Mouse (Mus musculus) forebrain, embryonic 11.5 days (tissue): ENCODE measurements around the gene Mxd4. TPM values are rescaled to one million over a fixed set of nuclear protein-coding genes. Genes with fewer than 3 reads are reported as not detected.
A peak's percentile ranks its signal among the peaks of the same experiment; 100 is the strongest.

Experiments
- ATAC-seq: fragments of 200-750 bp; cut with Nextera tagmentation; replicated peaks from 2 replicates; pipeline ENCODE4 v1.8.0; 2017; ENCODE audit warnings: moderate TSS enrichment; ENCODE audit not compliant: low FRiP score
- DNase-seq: peaks from one replicate; pipeline ENCODE4 v3.0.0-alpha.2; 2017; ENCODE audit warnings: low spot score
- H3K27ac ChIP-seq: fragments of 300-500 bp; sonication (generic); 2 replicates; pipeline ENCODE4 v1.5.1; 2014; ENCODE audit warnings: low read depth, low read length
- H3K27me3 ChIP-seq: fragments of 300-500 bp; sonication (generic); 2 replicates; pipeline ENCODE4 v1.6.1; 2014; ENCODE audit warnings: mild to moderate bottlenecking, low read length, mixed read lengths; ENCODE audit not compliant: control insufficient read depth, insufficient read depth
- H3K36me3 ChIP-seq: fragments of 300-500 bp; sonication (generic); 2 replicates; pipeline ENCODE4 v1.6.1; 2014; ENCODE audit warnings: mild to moderate bottlenecking, low read length, moderate library complexity, mixed read lengths; ENCODE audit not compliant: control insufficient read depth, insufficient read depth
- H3K4me1 ChIP-seq: fragments of 300-500 bp; sonication (generic); replicated peaks from 2 replicates; pipeline ENCODE4 v1.6.1; 2014; ENCODE audit warnings: low read length, mixed read lengths; ENCODE audit not compliant: control insufficient read depth, insufficient read depth
- H3K4me2 ChIP-seq: fragments of 300-500 bp; sonication (generic); 2 replicates; pipeline ENCODE4 v1.6.1; 2014; ENCODE audit warnings: low read depth, mild to moderate bottlenecking, low read length, moderate library complexity, mixed read lengths; ENCODE audit not compliant: severe bottlenecking
- H3K4me3 ChIP-seq: fragments of 300-500 bp; sonication (generic); 2 replicates; pipeline ENCODE4 v1.5.1; 2014; ENCODE audit warnings: low read depth, low read length
- H3K9ac ChIP-seq: fragments of 300-500 bp; sonication (generic); 2 replicates; pipeline ENCODE4 v1.6.1; 2014; ENCODE audit warnings: low read length
- H3K9me3 ChIP-seq: fragments of 300-500 bp; sonication (generic); 2 replicates; pipeline ENCODE4 v1.6.1; 2016; ENCODE audit warnings: low read length, mixed read lengths; ENCODE audit not compliant: control insufficient read depth
- WGBS: fragments of 180-500 bp; shearing (Covaris S2); extraction: QIAGEN DNeasy Blood & Tissue Kit; methylation state at CpG from one replicate; pipeline ENCODE4 v1.1.7; 2014; 5-methylcytosine and 5-hydroxymethylcytosine counted together
- polyA plus RNA-seq: library from polyadenylated mRNA; unstranded; fragments of >200 nt; fragmentation: Nextera tagmentation; extraction: Ambion mirVana; gene quantifications from 2 replicates; pipeline ENCODE4 v1.2.1, GENCODE M21; 2014

Gene Mxd4
- polyA plus RNA-seq, 1 experiment from 2014 or later = 20.1 TPM

GRCm38 (mm10) chr5:34194426-34194825 is 6.9 kb upstream of the Mxd4 start:
- Histone ChIP-seq H3K4me3 (no peak overlapping the region), H3K9ac (no peak overlapping the region), H3K27me3 (no peaks in the 10 kb centered on the region), H3K36me3 (no peaks in the 10 kb centered on the region), H3K4me1 (no peaks in the 10 kb centered on the region), H3K9me3 (no peaks in the 10 kb centered on the region), H3K27ac (no peak overlapping the region), H3K4me2 (no peak overlapping the region)
- 65% methylated on average over 1 of the region's 1 CpGs for WGBS
- DNase-seq = no peak
- ATAC-seq = no peak

GRCm38 (mm10) chr5:34191843-34192242 is 4.3 kb upstream of the Mxd4 start:
- Histone ChIP-seq H3K9ac (no peak overlapping the region), H3K9me3 (no peaks in the 10 kb centered on the region), H3K27me3 (no peaks in the 10 kb centered on the region), H3K4me3 (no peak overlapping the region), H3K27ac (no peak overlapping the region), H3K4me2 (no peak overlapping the region), H3K36me3 (no peaks in the 10 kb centered on the region), H3K4me1 (0 out of 2 replicates have a peak, but pooled peaks cover 3% of the 10 kb centered on the region)
- WGBS = 80% methylated on average over 4 of the region's 4 CpGs
- ATAC-seq (no peak), DNase-seq (no peak)

- H3K9me3 ChIP-seq = no peaks in the 10 kb centered on the region
- no peak for ATAC-seq
- WGBS = 51% methylated on average over 4 of the region's 4 CpGs
These were observed 3.5 kb upstream of the Mxd4 start for GRCm38 (mm10) chr5:34191021-34191420.

GRCm38 (mm10) chr5:34189521-34189920 is 2.0 kb upstream of the Mxd4 start:
- H3K9me3 ChIP-seq = no peaks in the 10 kb centered on the region
- H3K4me3 ChIP-seq = no peak overlapping the region
- DNase-seq = peak; percentile 42
- no peak overlapping the region for H3K9ac ChIP-seq
- peaks cover 11% of the 10 kb centered on the region; the same call in 1 of the 2 replicates for H3K4me1 ChIP-seq
- ATAC-seq = no peak
- no peak overlapping the region for H3K27ac ChIP-seq
- no peaks in the 10 kb centered on the region for H3K36me3 ChIP-seq
- WGBS = 69% methylated on average over 1 of the region's 1 CpGs
- H3K27me3 ChIP-seq = no peaks in the 10 kb centered on the region
- H3K4me2 ChIP-seq = no peak overlapping the region

More at GRCm38 (mm10) chr5:34191021-34191420, 3.5 kb upstream of the Mxd4 start:
- peak; percentile 51 for DNase-seq
- Histone ChIP-seq H3K27ac (no peak overlapping the region), H3K4me2 (no peak overlapping the region), H3K9ac (no peak overlapping the region), H3K4me1 (peaks cover 8% of the 10 kb centered on the region; the same call in 1 of the 2 replicates), H3K4me3 (no peak overlapping the region), H3K36me3 (no peaks in the 10 kb centered on the region), H3K27me3 (no peaks in the 10 kb centered on the region)

- ATAC-seq (no peak), DNase-seq (no peak)
- Histone ChIP-seq H3K27me3 (no peaks in the 10 kb centered on the region), H3K4me3 (no peak overlapping the region), H3K4me1 (peaks cover 11% of the 10 kb centered on the region; the same call in 1 of the 2 replicates), H3K4me2 (0 out of 2 replicates have a peak overlapping the region, but pooled peaks have one; percentile 94), H3K9ac (no peak overlapping the region), H3K36me3 (no peaks in the 10 kb centered on the region), H3K27ac (no peak overlapping the region), H3K9me3 (no peaks in the 10 kb centered on the region)
- 87% methylated on average over 2 of the region's 2 CpGs for WGBS
These were observed 1.3 kb upstream of the Mxd4 start for GRCm38 (mm10) chr5:34188856-34189255.

GRCm38 (mm10) chr5:34186961-34187391 is 544 bp downstream of the Mxd4 start:
- under 1% methylated on average over 45 of the region's 46 CpGs for WGBS
- peak overlapping the region; percentile 71 for H3K27ac ChIP-seq
- no peaks in the 10 kb centered on the region for H3K27me3 ChIP-seq
- H3K36me3 ChIP-seq = no peaks in the 10 kb centered on the region
- H3K4me2 ChIP-seq = peak overlapping the region; percentile 94
- ATAC-seq (peak; percentile 19), DNase-seq (peak; percentile 73)
- no peaks in the 10 kb centered on the region for H3K9me3 ChIP-seq
- peak overlapping the region; percentile 79 for H3K4me3 ChIP-seq
- peaks cover 11% of the 10 kb centered on the region; the same call in 1 of the 2 replicates for H3K4me1 ChIP-seq
- H3K9ac ChIP-seq = peak overlapping the region; percentile 66

GRCm38 (mm10) chr5:34186391-34186790 is 1.1 kb downstream of the Mxd4 start:
- Histone ChIP-seq H3K36me3 (no peaks in the 10 kb centered on the region), H3K27me3 (no peaks in the 10 kb centered on the region), H3K9ac (peak overlapping the region; percentile 66), H3K9me3 (no peaks in the 10 kb centered on the region), H3K4me2 (peak overlapping the region; percentile 94), H3K4me1 (peaks cover 11% of the 10 kb centered on the region; the same call in 1 of the 2 replicates), H3K27ac (no peak overlapping the region), H3K4me3 (peak overlapping the region; percentile 79)
- no peak for ATAC-seq
- WGBS = 80% methylated on average over 2 of the region's 2 CpGs
- no peak for DNase-seq

GRCm38 (mm10) chr5:34185791-34186190 is 1.7 kb downstream of the Mxd4 start:
- Histone ChIP-seq H3K9ac (0 out of 2 replicates have a peak overlapping the region, but pooled peaks have one; percentile 14), H3K4me2 (peak overlapping the region; percentile 94; the same call in 1 of the 2 replicates), H3K4me3 (no peak overlapping the region; the same call in 1 of the 2 replicates), H3K27me3 (no peaks in the 10 kb centered on the region), H3K9me3 (no peaks in the 10 kb centered on the region), H3K27ac (no peak overlapping the region), H3K4me1 (peaks cover 11% of the 10 kb centered on the region; the same call in 1 of the 2 replicates), H3K36me3 (no peaks in the 10 kb centered on the region)
- no peak for DNase-seq
- ATAC-seq = no peak

GRCm38 (mm10) chr5:34185051-34185580 is 2.4 kb downstream of the Mxd4 start:
- H3K27ac ChIP-seq = no peak overlapping the region
- no peak overlapping the region for H3K9ac ChIP-seq
- ATAC-seq (no peak), DNase-seq (peak; percentile 26)
- no peaks in the 10 kb centered on the region for H3K9me3 ChIP-seq
- no peaks in the 10 kb centered on the region for H3K27me3 ChIP-seq
- H3K4me1 ChIP-seq = peaks cover 11% of the 10 kb centered on the region; the same call in 1 of the 2 replicates
- no peaks in the 10 kb centered on the region for H3K36me3 ChIP-seq
- H3K4me2 ChIP-seq = no peak overlapping the region
- WGBS = 89% methylated on average over 1 of the region's 1 CpGs
- H3K4me3 ChIP-seq = no peak overlapping the region; the same call in 1 of the 2 replicates
